Mouse (Mus musculus): ENCODE measurements around the gene Abcc4. TPM values are rescaled to one million over a fixed set of nuclear protein-coding genes. Genes with fewer than 3 reads are reported as not detected.

The Abcc4 gene
- polyA plus RNA-seq (2015; fragmentation: Nextera tagmentation; extraction: Ambion mirVana), result 1.1 and 1.2 TPM in 2 replicates

DNA sequence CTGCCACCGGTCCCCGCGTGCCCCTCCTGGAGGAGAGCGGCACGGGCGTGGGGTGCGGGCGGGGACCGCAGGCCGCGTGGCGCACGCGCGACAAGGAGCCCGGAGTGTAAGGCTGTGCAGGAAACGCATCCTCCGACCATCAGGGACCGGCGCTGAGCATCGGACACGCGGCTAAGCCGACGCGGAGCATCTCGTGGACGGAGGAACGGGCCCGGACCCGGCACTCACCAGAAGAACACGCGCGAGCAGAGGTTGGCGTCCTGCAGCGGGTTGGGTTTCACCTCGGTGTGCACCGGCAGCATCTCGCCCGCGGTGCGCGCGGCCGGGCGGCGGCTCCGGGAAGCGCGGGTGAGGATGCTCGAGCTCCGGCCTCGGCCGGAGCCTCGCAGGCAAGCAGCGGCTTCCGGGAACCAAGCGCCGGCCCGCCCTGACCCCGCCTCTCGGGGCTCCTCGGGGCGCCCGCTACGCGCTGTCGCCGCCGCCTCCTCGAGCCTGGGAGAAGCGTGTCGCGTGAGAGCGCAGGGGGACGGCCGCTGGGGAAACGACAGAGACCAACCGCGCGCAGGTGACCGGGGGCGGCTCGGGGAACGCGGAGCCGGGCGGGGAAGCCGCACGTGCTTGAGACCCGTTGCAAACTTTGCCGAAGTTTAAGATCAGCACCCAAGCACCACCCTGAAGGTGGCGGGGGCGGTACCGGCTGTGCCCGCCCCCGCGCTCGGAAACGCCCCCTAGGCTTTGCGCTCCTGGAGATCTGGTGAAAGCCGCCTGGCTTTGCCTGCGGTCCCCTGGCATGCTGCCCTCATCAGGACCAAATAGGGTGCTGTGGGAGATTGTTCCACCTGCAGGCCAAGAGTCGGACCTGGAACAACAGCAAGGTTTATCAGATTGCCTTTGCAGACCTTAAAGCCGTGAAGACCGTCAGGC is at the start of gene Abcc4:
Gene Abcc4 (minus strand): TSS at position 412 of the 924 bp plus-strand sequence.
- peak; percentile 41 for TF ChIP-seq CTCF (IDR thresholded peaks at IDR 0.05; ENCODE audit: low read depth)
- no peak for TF ChIP-seq EP300 (IDR thresholded peaks at IDR 0.05; ENCODE audit: low read depth)
- peak within 1 kb of the TSS; percentile 96 for H3K4me2 ChIP-seq (ENCODE audit: low read depth, low read length)
- H3K27ac ChIP-seq (ENCODE audit: low read depth), result peak within 1 kb of the TSS; percentile 59
- H3K4me3 ChIP-seq (ENCODE audit: low read depth, low read length), result peak within 1 kb of the TSS; percentile 71
- H3K4me1 ChIP-seq (ENCODE audit: insufficient read depth), result peaks cover 26% of the 10 kb centered on the region
- no peaks in the 10 kb centered on the region for H3K36me3 ChIP-seq (replicated peaks; ENCODE audit: insufficient read depth, low read length)
- DNase-seq (peak; percentile 86), ATAC-seq (peak; percentile 85)
- no peaks in the 10 kb centered on the region for H3K9me3 ChIP-seq (ENCODE audit: low read length)
- H3K27me3 ChIP-seq (ENCODE audit: insufficient read depth, low read length), result peaks cover 5% of the 10 kb centered on the region; the same call in 1 of the 2 replicates
- WGBS (ENCODE audit: insufficient replicate concordance), result under 1% methylated on average over 91 of the region's 106 CpGs
- peak within 1 kb of the TSS; percentile 66 for H3K9ac ChIP-seq (replicated peaks)

DNA sequence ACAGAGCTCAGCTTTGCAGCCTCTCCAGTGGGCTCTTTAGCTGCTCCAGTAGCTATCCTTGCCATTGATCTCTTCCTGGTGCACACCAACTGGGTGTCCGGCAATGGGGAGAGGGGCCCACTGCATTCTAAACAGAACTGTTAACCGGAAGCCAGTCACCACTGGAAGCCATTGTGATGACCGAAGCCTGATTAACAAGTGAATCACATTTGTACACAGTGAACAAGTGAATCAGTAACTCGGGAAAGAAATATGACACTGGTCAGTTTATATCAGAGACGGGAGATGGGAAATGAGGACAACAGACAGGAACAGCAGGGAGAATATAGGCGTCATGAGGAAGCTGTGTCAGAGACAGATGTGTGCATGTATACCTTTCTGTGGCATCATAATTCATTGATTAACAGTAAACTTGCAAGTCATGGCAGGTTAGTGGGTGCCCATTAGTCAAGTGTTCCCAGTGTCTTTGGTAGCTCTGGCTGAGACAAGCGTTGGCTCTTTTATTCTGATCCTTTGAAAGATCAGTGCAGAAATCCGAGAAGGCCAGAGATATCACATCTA is 45.3 kb upstream of the Abcc4 start:
- Histone ChIP-seq H3K27ac (ENCODE audit: low read depth) (peak overlapping the region; percentile 53), H3K4me2 (ENCODE audit: low read depth, low read length) (peak overlapping the region; percentile 0; the same call in 1 of the 2 replicates), H3K4me3 (ENCODE audit: low read depth, low read length) (no peak overlapping the region), H3K27me3 (ENCODE audit: insufficient read depth, low read length) (no peaks in the 10 kb centered on the region), H3K4me1 (ENCODE audit: insufficient read depth) (peaks cover 15% of the 10 kb centered on the region), H3K9me3 (ENCODE audit: low read length) (no peaks in the 10 kb centered on the region), H3K9ac (replicated peaks) (no peak overlapping the region), H3K36me3 (replicated peaks; ENCODE audit: insufficient read depth, low read length) (no peaks in the 10 kb centered on the region)
- TF ChIP-seq CTCF (IDR thresholded peaks at IDR 0.05; ENCODE audit: low read depth) (no peak), EP300 (IDR thresholded peaks at IDR 0.05; ENCODE audit: low read depth) (no peak)
- DNase-seq, result no peak
- WGBS (ENCODE audit: insufficient replicate concordance), result 79% methylated on average over 8 of the region's 8 CpGs
- peak; percentile 29; the same call in 1 of the 2 replicates for ATAC-seq

DNA sequence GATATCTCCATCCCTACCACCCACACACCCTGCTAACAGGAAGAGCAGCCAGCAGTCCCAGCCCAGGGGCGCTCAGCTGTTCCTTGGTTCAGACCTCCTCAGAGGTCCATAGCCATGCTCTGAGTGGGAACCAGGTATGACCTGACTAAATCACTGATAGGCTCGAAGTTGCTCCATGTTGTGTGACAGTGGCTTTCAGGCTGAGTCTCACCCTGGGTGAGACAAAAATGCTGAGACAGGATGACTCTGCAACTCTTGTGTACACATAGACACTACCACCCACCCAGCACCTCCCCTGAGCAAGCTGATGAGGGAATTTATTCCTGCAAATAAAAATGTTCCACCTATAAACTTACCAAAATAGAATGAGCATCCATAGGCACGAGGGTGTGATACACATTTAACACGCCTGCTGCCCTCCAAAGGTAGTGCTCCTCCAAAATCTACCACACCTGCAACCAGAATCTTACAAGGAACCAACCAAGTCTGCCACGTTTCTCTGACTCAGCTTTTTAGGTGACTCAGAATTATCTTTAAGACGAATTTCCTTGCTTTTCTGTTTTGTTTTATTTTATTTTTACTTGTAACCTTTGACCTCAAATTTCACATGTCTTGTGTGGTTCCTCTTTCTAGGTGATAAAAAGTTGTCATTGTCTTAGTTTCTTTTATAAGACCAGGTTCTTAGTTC is 44.6 kb upstream of the Abcc4 start:
- Histone ChIP-seq H3K9ac (replicated peaks) (no peak overlapping the region), H3K36me3 (replicated peaks; ENCODE audit: insufficient read depth, low read length) (no peaks in the 10 kb centered on the region), H3K27ac (ENCODE audit: low read depth) (peak overlapping the region; percentile 62), H3K4me1 (ENCODE audit: insufficient read depth) (peaks cover 15% of the 10 kb centered on the region), H3K4me2 (ENCODE audit: low read depth, low read length) (peak overlapping the region; percentile 0), H3K9me3 (ENCODE audit: low read length) (no peaks in the 10 kb centered on the region), H3K4me3 (ENCODE audit: low read depth, low read length) (no peak overlapping the region), H3K27me3 (ENCODE audit: insufficient read depth, low read length) (no peaks in the 10 kb centered on the region)
- 55% methylated on average over 6 of the region's 6 CpGs for WGBS (ENCODE audit: insufficient replicate concordance)
- ATAC-seq (peak; percentile 99), DNase-seq (peak; percentile 25)
- TF ChIP-seq EP300 (IDR thresholded peaks at IDR 0.05; ENCODE audit: low read depth) (peak; percentile 64), CTCF (IDR thresholded peaks at IDR 0.05; ENCODE audit: low read depth) (no peak)

DNA sequence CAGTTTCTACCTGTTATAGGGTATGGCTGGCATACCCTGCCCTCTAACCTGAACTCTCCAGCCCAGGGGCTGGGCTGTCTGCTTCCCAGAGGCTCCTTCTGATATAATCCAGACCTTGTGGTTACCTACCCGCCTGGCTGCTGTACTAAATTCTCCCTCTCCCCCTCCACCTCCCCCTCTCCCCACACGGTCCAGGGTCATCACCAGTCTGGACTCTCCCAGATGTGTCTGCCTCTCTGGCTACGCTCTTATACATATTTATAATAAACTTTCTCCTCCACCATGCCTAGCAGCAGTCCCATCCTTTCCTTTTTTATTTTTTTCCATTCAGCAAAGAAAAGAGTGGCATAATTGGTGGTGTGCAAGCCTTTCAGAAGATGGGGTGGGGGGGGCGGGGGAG is 43.7 kb upstream of the Abcc4 start:
- Histone ChIP-seq H3K4me1 (ENCODE audit: insufficient read depth) (peaks cover 15% of the 10 kb centered on the region), H3K36me3 (replicated peaks; ENCODE audit: insufficient read depth, low read length) (no peaks in the 10 kb centered on the region), H3K27ac (ENCODE audit: low read depth) (no peak overlapping the region), H3K9ac (replicated peaks) (no peak overlapping the region), H3K4me3 (ENCODE audit: low read depth, low read length) (no peak overlapping the region), H3K4me2 (ENCODE audit: low read depth, low read length) (no peak overlapping the region), H3K9me3 (ENCODE audit: low read length) (no peaks in the 10 kb centered on the region), H3K27me3 (ENCODE audit: insufficient read depth, low read length) (no peaks in the 10 kb centered on the region)
- ATAC-seq (no peak), DNase-seq (no peak)
- 64% methylated on average over 4 of the region's 4 CpGs for WGBS (ENCODE audit: insufficient replicate concordance)
- TF ChIP-seq CTCF (IDR thresholded peaks at IDR 0.05; ENCODE audit: low read depth), result no peak
- TF ChIP-seq EP300 (IDR thresholded peaks at IDR 0.05; ENCODE audit: low read depth), result no peak

DNA sequence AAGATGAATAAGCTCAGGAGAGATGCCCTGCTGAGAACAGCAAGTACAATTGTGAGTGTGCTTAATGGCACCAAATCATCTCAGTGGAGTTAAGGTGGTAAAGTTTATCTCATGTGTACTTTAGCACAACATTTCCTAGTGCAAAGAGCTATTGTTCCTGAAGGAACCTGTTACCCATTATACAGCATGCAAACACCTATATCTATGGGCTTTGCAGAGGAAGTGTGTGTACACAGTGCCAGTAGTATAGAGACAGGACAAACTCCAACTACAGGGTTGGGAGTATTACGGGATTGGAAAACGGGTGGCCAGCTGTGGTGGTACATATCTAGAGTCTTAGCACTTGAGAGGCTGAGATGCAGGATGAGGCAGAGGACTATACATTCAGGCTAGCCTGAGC is 43.0 kb upstream of the Abcc4 start:
- TF ChIP-seq EP300 (IDR thresholded peaks at IDR 0.05; ENCODE audit: low read depth) (no peak), CTCF (IDR thresholded peaks at IDR 0.05; ENCODE audit: low read depth) (no peak)
- peaks cover 15% of the 10 kb centered on the region for H3K4me1 ChIP-seq (ENCODE audit: insufficient read depth)
- no peak overlapping the region for H3K9ac ChIP-seq (replicated peaks)
- no peak overlapping the region for H3K4me3 ChIP-seq (ENCODE audit: low read depth, low read length)
- H3K4me2 ChIP-seq (ENCODE audit: low read depth, low read length), result no peak overlapping the region
- no peaks in the 10 kb centered on the region for H3K36me3 ChIP-seq (replicated peaks; ENCODE audit: insufficient read depth, low read length)
- 75% methylated on average over 2 of the region's 2 CpGs for WGBS (ENCODE audit: insufficient replicate concordance)
- H3K27ac ChIP-seq (ENCODE audit: low read depth), result no peak overlapping the region
- ATAC-seq, result no peak
- DNase-seq, result no peak
- no peaks in the 10 kb centered on the region for H3K9me3 ChIP-seq (ENCODE audit: low read length)
- H3K27me3 ChIP-seq (ENCODE audit: insufficient read depth, low read length), result no peaks in the 10 kb centered on the region

DNA sequence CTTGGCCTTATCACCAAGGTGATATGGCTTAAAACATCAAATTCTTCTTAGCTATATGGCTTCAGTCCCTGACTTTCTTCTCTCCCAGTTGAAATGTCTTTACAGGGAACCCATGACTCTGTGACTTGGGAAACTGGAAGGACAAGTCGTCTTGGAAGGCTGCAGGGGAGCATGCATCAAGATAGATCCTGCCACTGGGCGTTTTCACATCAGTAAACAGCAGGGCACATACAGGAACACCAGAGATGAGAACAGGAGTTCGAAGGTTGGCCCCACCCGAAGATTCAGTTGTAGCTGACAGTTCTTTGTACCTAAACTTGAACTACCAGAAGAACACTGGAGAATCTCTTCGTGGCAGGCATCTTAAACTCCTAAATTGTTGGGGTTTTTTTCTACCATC is 36.8 kb upstream of the Abcc4 start:
- 64% methylated on average over 5 of the region's 5 CpGs for WGBS (ENCODE audit: insufficient replicate concordance)
- H3K9me3 ChIP-seq (ENCODE audit: low read length), result no peaks in the 10 kb centered on the region

More for the DNA sequence above, 36.8 kb upstream of the Abcc4 start:
- Histone ChIP-seq H3K36me3 (replicated peaks; ENCODE audit: insufficient read depth, low read length) (no peaks in the 10 kb centered on the region), H3K27me3 (ENCODE audit: insufficient read depth, low read length) (no peaks in the 10 kb centered on the region), H3K4me1 (ENCODE audit: insufficient read depth) (no peaks in the 10 kb centered on the region), H3K9ac (replicated peaks) (no peak overlapping the region), H3K4me2 (ENCODE audit: low read depth, low read length) (no peak overlapping the region), H3K27ac (ENCODE audit: low read depth) (no peak overlapping the region), H3K4me3 (ENCODE audit: low read depth, low read length) (no peak overlapping the region)
- no peak for DNase-seq
- TF ChIP-seq CTCF (IDR thresholded peaks at IDR 0.05; ENCODE audit: low read depth), result no peak
- TF ChIP-seq EP300 (IDR thresholded peaks at IDR 0.05; ENCODE audit: low read depth), result no peak
- ATAC-seq, result no peak

All from liver, postnatal 0 days (tissue).